Mouse (Mus musculus) kidney, adult 18-20 months (tissue): ENCODE data around the gene Cacng6.
A peak's percentile ranks its signal among the peaks of the same experiment; 100 is the strongest.

Experiments used
- DNase-seq: peaks from one replicate; pipeline ENCODE4 v3.0.0; 2021

Cacng6 gene

DNA sequence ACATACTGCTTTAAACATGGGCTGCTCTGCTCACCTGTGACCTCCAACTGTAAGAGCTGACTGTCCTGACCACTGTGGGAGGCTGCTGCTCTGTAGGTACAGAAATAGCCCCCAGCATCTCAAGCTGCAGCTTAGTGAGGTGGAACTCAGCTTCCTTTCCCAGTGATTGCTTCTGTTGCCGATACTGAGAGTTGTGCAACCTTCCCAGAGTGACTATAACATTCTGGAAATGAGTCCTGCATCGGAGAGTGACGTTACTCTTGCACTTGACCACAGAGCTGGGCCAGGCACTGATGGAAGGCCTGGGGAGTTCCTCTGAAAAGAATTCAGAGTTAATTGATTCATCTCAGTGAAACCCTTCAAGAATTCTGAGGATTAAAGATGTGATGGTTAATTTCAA is 48.8 kb downstream of the Cacng6 start:
- no peak for DNase-seq

DNA sequence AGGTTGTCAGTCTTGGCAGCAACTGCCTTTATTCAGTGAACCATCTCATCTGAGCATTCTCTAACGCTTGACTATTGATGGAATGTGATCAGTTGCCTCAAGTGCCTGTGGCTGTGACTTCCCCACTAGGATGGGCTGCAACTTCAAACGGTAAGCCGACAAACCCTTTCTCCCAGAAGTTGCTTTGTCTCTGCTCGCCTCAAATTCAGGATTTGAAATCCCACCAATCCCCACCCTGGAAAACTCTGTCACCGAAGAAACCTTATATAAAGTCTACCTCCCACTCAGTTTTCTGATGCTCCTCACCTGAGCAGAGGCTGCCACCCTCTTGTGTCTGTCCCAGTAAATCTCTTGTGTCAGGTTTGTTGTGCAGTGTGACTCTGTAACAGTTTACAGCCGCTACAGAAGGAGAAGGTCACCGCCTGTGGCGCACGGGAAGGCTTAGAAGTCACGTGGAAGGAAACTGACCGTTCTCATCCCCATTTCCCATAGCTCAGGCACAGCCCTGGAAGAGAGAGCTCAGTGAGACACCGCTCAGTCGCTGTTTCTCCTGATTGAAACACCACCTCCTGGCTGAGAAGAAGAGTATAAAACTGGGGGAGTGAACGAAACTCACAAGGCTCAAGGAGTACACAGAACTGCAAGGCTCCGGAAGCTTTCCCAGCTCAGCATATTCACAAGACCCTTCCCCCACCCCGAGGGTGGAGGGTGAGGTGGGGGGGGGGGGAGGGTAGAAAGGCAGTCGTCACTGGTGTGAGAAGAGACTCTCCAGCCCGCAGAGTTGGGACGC is 50.5 kb downstream of the Cacng6 start:
- DNase-seq: peak; percentile 3

DNA sequence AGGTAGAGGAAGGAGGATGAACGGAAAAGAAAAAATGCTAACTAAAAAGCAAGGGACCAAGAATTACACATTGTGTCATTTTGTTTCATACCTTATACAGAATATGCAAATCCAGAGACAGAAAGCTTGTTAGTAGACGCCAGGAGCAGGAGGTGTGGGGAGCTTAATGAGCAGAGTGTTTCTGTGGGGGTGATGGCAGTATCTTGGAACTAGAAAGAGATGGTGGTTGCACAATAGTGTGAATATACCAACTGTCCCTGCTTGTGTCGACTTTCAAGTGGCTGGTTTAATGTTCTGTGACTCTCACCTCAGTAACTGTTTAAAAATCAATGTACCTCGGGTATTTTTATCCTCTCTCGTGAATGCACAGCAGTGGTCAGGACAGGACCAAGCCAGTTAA is 52.7 kb downstream of the Cacng6 start:
- DNase-seq: no peak

DNA sequence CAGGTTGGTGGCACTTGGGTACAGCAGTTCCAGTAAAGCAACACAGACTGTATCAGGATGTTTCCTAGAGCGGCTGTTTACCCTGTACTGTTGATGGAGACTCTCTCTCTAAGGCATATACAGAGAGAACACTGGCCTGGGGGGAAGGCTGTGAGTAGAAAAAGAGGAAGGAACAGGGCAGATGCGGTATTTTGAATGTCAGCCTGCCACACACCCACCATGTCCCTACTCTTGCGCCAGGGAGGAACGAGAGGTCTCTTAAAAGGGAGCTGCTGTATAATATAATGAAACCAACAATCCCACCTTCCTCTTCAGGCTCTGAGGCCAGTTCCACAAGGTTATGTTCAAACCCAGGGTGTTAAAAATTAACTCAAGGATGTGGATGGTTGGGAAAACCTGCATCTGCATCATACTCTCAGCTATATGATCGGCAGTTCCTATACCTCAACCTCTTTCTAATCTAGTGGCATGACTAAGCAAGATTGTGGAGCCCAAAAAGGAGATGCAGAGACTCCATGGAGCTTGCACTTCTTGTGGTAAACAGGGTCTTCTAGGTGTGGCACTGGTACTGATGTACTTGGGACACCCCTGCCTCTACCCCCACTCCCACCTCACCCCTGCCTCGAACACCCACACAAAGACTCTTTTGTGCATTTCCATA is 58.1 kb downstream of the Cacng6 start:
- no peak for DNase-seq
